Mouse (Mus musculus) ES-E14 (cell line): ENCODE measurements around the gene Fbxw2. TPM values are rescaled to one million over a fixed set of nuclear protein-coding genes. Genes with fewer than 3 reads are reported as not detected.
"Not testable (repeated sequence)": the region's sequence is repeated elsewhere in the genome, so short reads cannot be mapped to it uniquely, and the experiment has no call there.

ENCODE experiments used
- DNase-seq: peaks from one replicate; pipeline ENCODE4 v3.0.0-alpha.2; 2013; ENCODE audit warnings: low read depth, low spot score
- H3K27ac ChIP-seq: 2 replicates; pipeline ENCODE4 v1.5.1; 2012; ENCODE audit warnings: low read depth, mild to moderate bottlenecking, low read length, moderate library complexity, mixed read lengths; ENCODE audit not compliant: poor library complexity, insufficient read depth, severe bottlenecking
- H3K36me3 ChIP-seq: 2 replicates; pipeline ENCODE4 v1.6.1; 2012; ENCODE audit warnings: mild to moderate bottlenecking, low read length, moderate library complexity, mixed read lengths; ENCODE audit not compliant: control insufficient read depth, poor library complexity, insufficient read depth, severe bottlenecking
- H3K4me1 ChIP-seq, 2 experiments: fragments of 150-350 bp in 1 of 2; sonication (generic) in 1 of 2; 2 replicates each; pipeline ENCODE4 v1.6.1; 2012; ENCODE audit warnings: low read length in 2 of 2, mild to moderate bottlenecking in 1 of 2, mixed read lengths in 1 of 2; ENCODE audit not compliant: control insufficient read depth in 2 of 2, insufficient read depth in 2 of 2, poor library complexity in 1 of 2
- H3K4me3 ChIP-seq, 2 experiments: fragments of 150-350 bp in 1 of 2; sonication (generic) in 1 of 2; 2 replicates each; pipeline ENCODE4 v1.5.1; 2012; ENCODE audit warnings: low read length in 2 of 2, low read depth in 1 of 2, mild to moderate bottlenecking in 1 of 2, mixed read lengths in 1 of 2; ENCODE audit not compliant: insufficient read depth in 1 of 2, poor library complexity in 1 of 2, severe bottlenecking in 1 of 2
- H3K9ac ChIP-seq: 2 replicates; pipeline ENCODE4 v1.6.1; 2012; ENCODE audit warnings: low read depth, mild to moderate bottlenecking, low read length, mixed read lengths; ENCODE audit not compliant: poor library complexity, insufficient read depth, severe bottlenecking
- H3K9me3 ChIP-seq: fragments of 150-350 bp; sonication (generic); 2 replicates; pipeline ENCODE4 v1.6.1; 2012; ENCODE audit warnings: low read depth, mild to moderate bottlenecking, low read length; ENCODE audit not compliant: control insufficient read depth, insufficient read depth
- CHD2 ChIP-seq: IDR thresholded peaks from 2 replicates; pipeline ENCODE4 v1.6.1; 2014; ENCODE audit warnings: mild to moderate bottlenecking, low read depth, low read length, inconsistent platforms
- HCFC1 ChIP-seq: IDR thresholded peaks from 2 replicates; pipeline ENCODE4 v1.6.1; 2012; ENCODE audit warnings: low read length, inconsistent platforms, borderline replicate concordance; ENCODE audit not compliant: insufficient read depth
- MAFK ChIP-seq: IDR thresholded peaks from 2 replicates; pipeline ENCODE4 v1.6.1; 2014; ENCODE audit warnings: mild to moderate bottlenecking, low read depth, low read length, inconsistent platforms; ENCODE audit not compliant: insufficient read depth
- ZC3H11A ChIP-seq: IDR thresholded peaks from 2 replicates; pipeline ENCODE4 v1.6.1; 2012; ENCODE audit warnings: low read depth, mild to moderate bottlenecking, inconsistent platforms, low read length, borderline replicate concordance
- ZNF384 ChIP-seq: IDR thresholded peaks from 2 replicates; pipeline ENCODE4 v1.6.1; 2012; ENCODE audit warnings: low read depth, low read length, inconsistent platforms
- in situ Hi-C, 2 experiments: fragments of 600-800 bp; cut with MboI; formaldehyde crosslinking; loops; one replicate each; pipeline ENCODE4 v1.15.1; 2025; ENCODE audit warnings: low sequenced_read_pairs in 2 of 2, inconsistent platforms in 1 of 2; ENCODE audit not compliant: unreplicated experiment in 2 of 2
- total RNA-seq: library from RNA; depleted of rRNA; stranded (reverse); fragments of 300-350 nt; gene quantifications from 2 replicates; pipeline ENCODE4 v1.2.3, GENCODE M21; 2012

Gene Fbxw2
- total RNA-seq, 1 experiment: 57.2 TPM

GRCm38 (mm10) chr2:34764801-34765200 is 61.3 kb downstream of the Fbxw2 start:
- H3K27ac ChIP-seq: no peak overlapping the region
- no peak for DNase-seq
- no peaks in the 10 kb centered on the region for H3K4me1 ChIP-seq
- no peaks in the 10 kb centered on the region for H3K36me3 ChIP-seq
- no peak overlapping the region for H3K9ac ChIP-seq
- H3K9me3 ChIP-seq: no peaks in the 10 kb centered on the region
- no peak overlapping the region for H3K4me3 ChIP-seq
- in situ Hi-C loops: no loop called here
- TF ChIP-seq HCFC1: no peak
- TF ChIP-seq ZNF384: no peak
- TF ChIP-seq ZC3H11A: no peak
- TF ChIP-seq MAFK: no peak
- TF ChIP-seq CHD2: no peak

DNA sequence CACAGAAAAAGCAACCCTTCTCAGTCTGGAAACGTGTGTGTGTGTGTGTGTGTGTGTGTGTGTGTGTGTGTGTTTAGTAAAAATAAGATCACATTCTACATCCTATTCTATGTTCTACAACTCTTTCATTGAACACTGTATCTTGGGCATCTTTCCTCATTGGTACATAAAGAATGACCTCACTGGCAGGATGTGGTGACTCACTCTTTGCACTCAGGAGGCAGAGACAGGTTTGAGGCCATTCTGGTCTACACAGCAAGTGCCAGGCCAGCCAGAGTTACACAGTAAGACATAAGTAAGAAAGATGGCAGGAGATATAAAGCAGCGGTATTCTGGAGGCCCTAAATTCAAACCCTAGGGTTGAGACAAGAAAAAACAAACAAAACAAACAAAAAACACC is 63.2 kb downstream of the Fbxw2 start:
- H3K4me3 ChIP-seq: no peak overlapping the region
- DNase-seq: no peak
- TF ChIP-seq ZC3H11A (no peak), MAFK (no peak), CHD2 (no peak), ZNF384 (no peak), HCFC1 (no peak)
- H3K36me3 ChIP-seq: no peaks in the 10 kb centered on the region
- in situ Hi-C loops: no loop called here
- no peak overlapping the region for H3K27ac ChIP-seq
- H3K4me1 ChIP-seq: no peaks in the 10 kb centered on the region
- H3K9me3 ChIP-seq: no peaks in the 10 kb centered on the region
- no peak overlapping the region for H3K9ac ChIP-seq

DNA sequence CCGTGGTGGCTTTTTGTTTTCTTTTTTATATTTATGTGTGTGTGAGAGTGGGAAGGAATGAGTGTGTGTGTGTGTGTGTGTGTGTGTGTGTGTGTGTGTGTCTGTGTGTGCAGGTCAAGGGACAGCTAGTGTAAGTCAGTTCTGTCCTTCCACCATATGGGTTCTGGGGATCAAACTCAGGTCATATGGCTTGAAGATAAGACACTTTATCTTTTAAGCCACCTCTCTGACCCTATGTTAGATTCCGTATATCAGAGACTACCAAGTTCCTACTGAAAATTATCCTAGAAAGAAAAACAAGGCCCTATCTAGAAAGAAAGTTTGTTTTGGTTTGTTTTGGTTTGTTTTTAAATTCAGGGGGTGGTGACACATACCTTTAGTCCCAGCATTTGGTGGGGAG is 63.9 kb downstream of the Fbxw2 start:
- in situ Hi-C loops: no loop called here
- TF ChIP-seq CHD2 (no peak), MAFK (no peak), ZNF384 (no peak), ZC3H11A (no peak), HCFC1 (no peak)
- no peaks in the 10 kb centered on the region for H3K4me1 ChIP-seq
- H3K9ac ChIP-seq: no peak overlapping the region
- no peaks in the 10 kb centered on the region for H3K36me3 ChIP-seq
- no peak for DNase-seq
- H3K4me3 ChIP-seq: no peak overlapping the region
- H3K9me3 ChIP-seq: no peaks in the 10 kb centered on the region
- no peak overlapping the region for H3K27ac ChIP-seq

GRCm38 (mm10) chr2:34761272-34761671 is 64.8 kb downstream of the Fbxw2 start:
- H3K4me1 ChIP-seq, DNase-seq, H3K9me3 ChIP-seq, H3K36me3 ChIP-seq, H3K27ac ChIP-seq, H3K9ac ChIP-seq, in situ Hi-C loops, H3K4me3 ChIP-seq: not testable (repeated sequence)

GRCm38 (mm10) chr2:34757341-34757740 is 68.8 kb downstream of the Fbxw2 start:
- H3K4me3 ChIP-seq: no peak overlapping the region
- in situ Hi-C loops: no loop called here
- H3K9ac ChIP-seq: no peak overlapping the region
- H3K9me3 ChIP-seq: no peaks in the 10 kb centered on the region
- TF ChIP-seq MAFK (no peak), HCFC1 (no peak), ZNF384 (no peak), CHD2 (no peak), ZC3H11A (no peak)
- no peaks in the 10 kb centered on the region for H3K36me3 ChIP-seq
- no peak overlapping the region for H3K27ac ChIP-seq
- no peak for DNase-seq
- H3K4me1 ChIP-seq: 0 out of 4 replicates have a peak, but pooled peaks cover 0 to 2% of the 10 kb centered on the region in 2 experiments
